18 mouse cellular contexts compared by ENCODE assay signal in genomic region chr2:109950311-109950710, GRCm38 (mm10). TPM values are rescaled to one million over a fixed set of nuclear protein-coding genes. Genes with fewer than 3 reads are reported as not detected.
DNase-seq lines count a peak whose midpoint lies in the region; ATAC-seq and TF ChIP-seq lines count a peak whose summit lies in the region.
"Had no signal": no experiment of that assay in that cellular context is flagged by ENCODE, and none has a peak within 500 bp of the region (broad histone marks: within the 10 kb centered on the region; RNA-seq: fewer than 3 reads in every experiment).

No protein-coding gene starts in this region.

- peaks cover 7% of the 10 kb centered on the region for H3K36me3 ChIP-seq in heart, adult 2 months (ENCODE audit: control insufficient read depth, insufficient read depth, low read length)
- H3K36me3 ChIP-seq in heart, embryonic 16.5 days (ENCODE audit: control insufficient read depth, insufficient read depth): no peaks in the 10 kb centered on the region
- no peaks in the 10 kb centered on the region for H3K36me3 ChIP-seq in heart, embryonic 12.5 days
- H3K36me3 ChIP-seq in liver, embryonic 16.5 days (ENCODE audit: control insufficient read depth, insufficient read depth): no peaks in the 10 kb centered on the region
- H3K36me3 ChIP-seq: embryonic facial prominence, embryonic 13.5 days; forebrain, embryonic 12.5 days; hindbrain, embryonic 12.5 days; intestine, embryonic 15.5 days had no signal

- DNase-seq in heart, adult 11 months: peak; percentile 51
- DNase-seq in heart, adult 2 months: no peak
- no peak for DNase-seq in liver
- no peak for DNase-seq in spleen, postnatal 4 days (ENCODE audit: low spot score in 2 of 2)
- DNase-seq: adrenal gland, postnatal 14 days; cerebellum, adult 18-20 months; cerebellum, adult 9-11 months; cerebellum, postnatal 36 days; gastrocnemius, postnatal 14 days; heart, postnatal 4 days had no signal

- peaks cover 6% of the 10 kb centered on the region for H3K4me1 ChIP-seq in heart, adult 2 months (ENCODE audit: control insufficient read depth, insufficient read depth, low read length)
- H3K4me1 ChIP-seq in heart, embryonic 16.5 days (ENCODE audit: control insufficient read depth, insufficient read depth, low read length): peaks cover 58% of the 10 kb centered on the region
- peaks cover 61% of the 10 kb centered on the region for H3K4me1 ChIP-seq in heart, embryonic 12.5 days (replicated peaks)
- H3K4me1 ChIP-seq in liver, embryonic 16.5 days (ENCODE audit: control insufficient read depth, low read depth, low read length): peaks cover 8% of the 10 kb centered on the region

- no peaks in the 10 kb centered on the region for H3K27me3 ChIP-seq in heart, adult 2 months (ENCODE audit: control insufficient read depth, insufficient read depth, low read length)
- H3K27me3 ChIP-seq in heart, embryonic 16.5 days (ENCODE audit: control insufficient read depth, insufficient read depth, low read length): no peaks in the 10 kb centered on the region
- H3K27me3 ChIP-seq in heart, embryonic 12.5 days (replicated peaks): no peaks in the 10 kb centered on the region
- no peaks in the 10 kb centered on the region for H3K27me3 ChIP-seq in liver, embryonic 16.5 days (ENCODE audit: control insufficient read depth, insufficient read depth, low read depth, low read length)
- H3K27me3 ChIP-seq: embryonic facial prominence, embryonic 13.5 days; hindbrain, embryonic 12.5 days; intestine, embryonic 15.5 days had no signal

- no peak for TF ChIP-seq POLR2A in heart, adult 2 months (IDR thresholded peaks at IDR 0.05; ENCODE audit: insufficient read depth, low read depth, low read length)

- no peak overlapping the region for H3K9ac ChIP-seq in heart, adult 2 months (ENCODE audit: low read depth, low read length)
- H3K9ac ChIP-seq in heart, embryonic 16.5 days (ENCODE audit: low read length): no peak overlapping the region
- no peak overlapping the region for H3K9ac ChIP-seq in heart, embryonic 12.5 days
- no peak overlapping the region for H3K9ac ChIP-seq in liver, embryonic 16.5 days (ENCODE audit: low read depth, low read length)
- H3K9ac ChIP-seq: embryonic facial prominence, embryonic 13.5 days; forebrain, embryonic 12.5 days; hindbrain, embryonic 12.5 days; intestine, embryonic 15.5 days had no signal

- no peak overlapping the region for H3K27ac ChIP-seq in heart, adult 2 months
- H3K27ac ChIP-seq in heart, embryonic 16.5 days (ENCODE audit: low read length): peak overlapping the region; percentile 17
- no peak overlapping the region for H3K27ac ChIP-seq in heart, embryonic 12.5 days (ENCODE audit: poor library complexity, severe bottlenecking)
- 0 out of 2 replicates have a peak overlapping the region, but pooled peaks have one; percentile 2 for H3K27ac ChIP-seq in liver, embryonic 16.5 days (ENCODE audit: low read length)
- H3K27ac ChIP-seq: embryonic facial prominence, embryonic 13.5 days; forebrain, embryonic 12.5 days; hindbrain, embryonic 12.5 days; intestine, embryonic 15.5 days had no signal

- H3K4me2 ChIP-seq in heart, embryonic 16.5 days (ENCODE audit: low read depth, low read length): no peak overlapping the region
- H3K4me2 ChIP-seq in heart, embryonic 12.5 days: no peak overlapping the region
- no peak overlapping the region for H3K4me2 ChIP-seq in liver, embryonic 16.5 days (ENCODE audit: low read depth, low read length)
- H3K4me2 ChIP-seq: embryonic facial prominence, embryonic 13.5 days; forebrain, embryonic 12.5 days; hindbrain, embryonic 12.5 days; intestine, embryonic 15.5 days had no signal

- WGBS in heart, adult 2 months: 71% methylated on average over 3 of the region's 3 CpGs
- WGBS in heart, embryonic 16.5 days: 63% methylated on average over 3 of the region's 3 CpGs
- WGBS in heart, embryonic 12.5 days: 73% methylated on average over 3 of the region's 3 CpGs
- WGBS in liver, embryonic 16.5 days (ENCODE audit: insufficient replicate concordance): 56% methylated on average over 3 of the region's 3 CpGs

- ATAC-seq in heart, embryonic 16.5 days (replicated peaks; ENCODE audit: extremely low read depth, insufficient read depth, low FRiP score): no peak
- ATAC-seq in heart, embryonic 12.5 days (ENCODE audit: insufficient number of reproducible peaks, low FRiP score): no peak
- ATAC-seq in liver, embryonic 16.5 days (ENCODE audit: low read depth): no peak
- ATAC-seq: forebrain, embryonic 16.5 days had no signal

- TF ChIP-seq CTCF in heart, adult 2 months (IDR thresholded peaks at IDR 0.05): no peak

- H3K9me3 ChIP-seq in heart, embryonic 16.5 days (replicated peaks; ENCODE audit: control insufficient read depth, low read length): no peaks in the 10 kb centered on the region
- H3K9me3 ChIP-seq in heart, embryonic 12.5 days (replicated peaks): no peaks in the 10 kb centered on the region
- H3K9me3 ChIP-seq in liver, embryonic 16.5 days (replicated peaks; ENCODE audit: control insufficient read depth, low read length): no peaks in the 10 kb centered on the region
- H3K9me3 ChIP-seq: embryonic facial prominence, embryonic 13.5 days; forebrain, embryonic 12.5 days; hindbrain, embryonic 12.5 days; intestine, embryonic 15.5 days had no signal

- no peak for TF ChIP-seq EP300 in heart, adult 2 months (IDR thresholded peaks at IDR 0.05; ENCODE audit: insufficient read depth, low read depth, low read length)

- no peak overlapping the region for H3K4me3 ChIP-seq in heart, adult 2 months
- H3K4me3 ChIP-seq in heart, embryonic 16.5 days (ENCODE audit: low read length): no peak overlapping the region
- H3K4me3 ChIP-seq in heart, embryonic 12.5 days: no peak overlapping the region
- no peak overlapping the region for H3K4me3 ChIP-seq in liver, embryonic 16.5 days (ENCODE audit: low read depth, low read length)
- H3K4me3 ChIP-seq: embryonic facial prominence, embryonic 13.5 days; forebrain, embryonic 12.5 days; hindbrain, embryonic 12.5 days; intestine, embryonic 15.5 days had no signal

- intact Hi-C loops in heart, adult 2 months (cut with DNase I): no loop called here

- no peaks in the 10 kb centered on the region for H3K79me2 ChIP-seq in heart, adult 2 months (replicated peaks; ENCODE audit: control insufficient read depth, insufficient read depth, low read length)

RNA-seq across cellular contexts. Expression of gene Lgr4, which starts 32.9 kb away (rescaled TPM):
- 10 to 100 TPM; 22.1 to 23.7 TPM for total RNA-seq in heart, adult 2 months (2021)
- polyA plus RNA-seq in heart, adult 2 months (2012; rRNA removed): 13.5 and 22.7 TPM in 2 replicates
- polyA plus RNA-seq in heart, embryonic 16.5 days (2015; fragmentation: Nextera tagmentation; extraction: Ambion mirVana): 11.3 and 11.8 TPM in 2 replicates
- polyA plus RNA-seq in heart, embryonic 12.5 days (2016; fragmentation: Nextera tagmentation; extraction: Ambion mirVana): 15.1 and 17.8 TPM in 2 replicates
- polyA plus RNA-seq in liver, embryonic 16.5 days (2015; fragmentation: Nextera tagmentation; extraction: Ambion mirVana): 2.9 and 3.5 TPM in 2 replicates

RNA-seq across cellular contexts. Expression of gene Lin7c, which starts 59.7 kb away (rescaled TPM):
- total RNA-seq in heart, adult 2 months (2021): 10 to 100 TPM; 43.3 to 43.6 TPM
- polyA plus RNA-seq in heart, adult 2 months (2012; rRNA removed): 6.9 and 15.6 TPM in 2 replicates
- polyA plus RNA-seq in heart, embryonic 16.5 days (2015; fragmentation: Nextera tagmentation; extraction: Ambion mirVana): 37.8 and 41.9 TPM in 2 replicates
- polyA plus RNA-seq in heart, embryonic 12.5 days (2016; fragmentation: Nextera tagmentation; extraction: Ambion mirVana): 52.1 and 53.7 TPM in 2 replicates
- polyA plus RNA-seq in liver, embryonic 16.5 days (2015; fragmentation: Nextera tagmentation; extraction: Ambion mirVana): 18.0 and 20.7 TPM in 2 replicates

Comparison
In these comparisons a context has a peak if more than half of its experiments do, and no peak if none do; other contexts are left out.
1. H3K27ac ChIP-seq: peak in heart, embryonic 16.5 days (single experiment) and liver, embryonic 16.5 days (single experiment); none in heart, adult 2 months (single experiment) and heart, embryonic 12.5 days (single experiment).